Mouse (Mus musculus): Measurements from ENCODE around the gene Mtrr. TPM values are rescaled to one million over a fixed set of nuclear protein-coding genes. Genes with fewer than 3 reads are reported as not detected.
A peak's percentile ranks its signal among the peaks of the same experiment; 100 is the strongest.

Gene Mtrr
- 11.2 and 14.3 TPM in 2 replicates for polyA plus RNA-seq (2015; fragmentation: Nextera tagmentation; extraction: Ambion mirVana)

GRCm38 (mm10) chr13:68581747-68582516 is at the start of gene Mtrr, which contains the start of gene Fastkd3:
Mtrr (minus strand) TSS chr13:68582149.
Fastkd3 (plus strand) TSS chr13:68582234.
- Histone ChIP-seq H3K9ac (peak within 1 kb of the TSS; percentile 81), H3K9me3 (no peaks in the 10 kb centered on the region), H3K4me1 (replicated peaks) (peaks cover 31% of the 10 kb centered on the region), H3K36me3 (peaks cover 51% of the 10 kb centered on the region), H3K4me3 (peak within 1 kb of the TSS; percentile 80), H3K4me2 (peak within 1 kb of the TSS; percentile 89), H3K27me3 (no peaks in the 10 kb centered on the region), H3K27ac (replicated peaks) (peak within 1 kb of the TSS; percentile 74)
- WGBS = under 1% methylated on average over 80 of the region's 81 CpGs
- peak; percentile 99 for ATAC-seq (ENCODE audit: low read depth)

GRCm38 (mm10) chr13:68627041-68627440 is 45.1 kb upstream of the Mtrr start:
- no peak for ATAC-seq (ENCODE audit: low read depth)
- Histone ChIP-seq H3K4me1 (replicated peaks) (no peaks in the 10 kb centered on the region), H3K27me3 (no peaks in the 10 kb centered on the region), H3K27ac (replicated peaks) (no peak overlapping the region), H3K9me3 (no peaks in the 10 kb centered on the region), H3K4me3 (no peak overlapping the region), H3K36me3 (peaks cover 8% of the 10 kb centered on the region), H3K4me2 (no peak overlapping the region), H3K9ac (no peak overlapping the region)
- WGBS = 80% methylated on average over 3 of the region's 3 CpGs

GRCm38 (mm10) chr13:68622792-68623191 is 40.8 kb upstream of the Mtrr start:
- Histone ChIP-seq H3K4me3 (no peak overlapping the region), H3K4me2 (no peak overlapping the region), H3K27ac (replicated peaks) (no peak overlapping the region), H3K27me3 (no peaks in the 10 kb centered on the region), H3K36me3 (peaks cover 11% of the 10 kb centered on the region), H3K4me1 (replicated peaks) (no peaks in the 10 kb centered on the region), H3K9ac (no peak overlapping the region), H3K9me3 (no peaks in the 10 kb centered on the region)
- 70% methylated on average over 6 of the region's 6 CpGs for WGBS
- ATAC-seq (ENCODE audit: low read depth) = peak; percentile 80

- peak overlapping the region; percentile 18 for H3K4me2 ChIP-seq
- peak overlapping the region; percentile 39 for H3K9ac ChIP-seq
- H3K4me3 ChIP-seq = no peak overlapping the region
- peaks cover 16% of the 10 kb centered on the region for H3K4me1 ChIP-seq (replicated peaks)
- peak; percentile 42; the same call in 1 of the 2 replicates for ATAC-seq (ENCODE audit: low read depth)
- WGBS = 53% methylated on average over 21 of the region's 21 CpGs
- no peaks in the 10 kb centered on the region for H3K9me3 ChIP-seq
- peaks cover 3% of the 10 kb centered on the region; the same call in 1 of the 2 replicates for H3K27me3 ChIP-seq
- H3K36me3 ChIP-seq = no peaks in the 10 kb centered on the region
- 0 out of 2 replicates have a peak overlapping the region, but pooled peaks have one; percentile 14 for H3K27ac ChIP-seq (replicated peaks)
Measured at GRCm38 (mm10) chr13:68607652-68608405, 25.9 kb upstream of the Mtrr start.

- peak; percentile 79 for ATAC-seq (ENCODE audit: low read depth)
- Histone ChIP-seq H3K9me3 (no peaks in the 10 kb centered on the region), H3K27me3 (peaks cover 3% of the 10 kb centered on the region; the same call in 1 of the 2 replicates), H3K4me1 (replicated peaks) (peaks cover 27% of the 10 kb centered on the region), H3K9ac (0 out of 2 replicates have a peak overlapping the region, but pooled peaks have one; percentile 41), H3K4me3 (peak overlapping the region; percentile 22), H3K4me2 (peak overlapping the region; percentile 50), H3K27ac (replicated peaks) (no peak overlapping the region), H3K36me3 (no peaks in the 10 kb centered on the region)
- WGBS = 5% methylated on average over 8 of the region's 11 CpGs
Measured at GRCm38 (mm10) chr13:68605689-68606126, 23.8 kb upstream of the Mtrr start.

- H3K9ac ChIP-seq = no peak overlapping the region
- ATAC-seq (ENCODE audit: low read depth) = no peak
- 86% methylated on average over 6 of the region's 6 CpGs for WGBS
- peaks cover 27% of the 10 kb centered on the region for H3K4me1 ChIP-seq (replicated peaks)
- no peaks in the 10 kb centered on the region for H3K27me3 ChIP-seq
- H3K9me3 ChIP-seq = no peaks in the 10 kb centered on the region
- H3K4me2 ChIP-seq = no peak overlapping the region
- no peak overlapping the region for H3K27ac ChIP-seq (replicated peaks)
- H3K4me3 ChIP-seq = no peak overlapping the region
- H3K36me3 ChIP-seq = no peaks in the 10 kb centered on the region
Measured at GRCm38 (mm10) chr13:68603085-68603484, 21.1 kb upstream of the Mtrr start.

- Histone ChIP-seq H3K36me3 (no peaks in the 10 kb centered on the region), H3K4me2 (no peak overlapping the region), H3K27me3 (no peaks in the 10 kb centered on the region), H3K4me3 (no peak overlapping the region), H3K9ac (no peak overlapping the region), H3K9me3 (no peaks in the 10 kb centered on the region), H3K4me1 (replicated peaks) (peaks cover 27% of the 10 kb centered on the region), H3K27ac (replicated peaks) (peak overlapping the region; percentile 62; the same call in 1 of the 2 replicates)
- WGBS = 13% methylated on average over 6 of the region's 6 CpGs
- peak; percentile 48; the same call in 1 of the 2 replicates for ATAC-seq (ENCODE audit: low read depth)
Measured at GRCm38 (mm10) chr13:68601184-68601583, 19.2 kb upstream of the Mtrr start.

GRCm38 (mm10) chr13:68598953-68599352 is 17.0 kb upstream of the Mtrr start:
- H3K4me1 ChIP-seq (replicated peaks) = peaks cover 18% of the 10 kb centered on the region
- no peaks in the 10 kb centered on the region for H3K36me3 ChIP-seq
- no peak for ATAC-seq (ENCODE audit: low read depth)
- no peak overlapping the region for H3K4me3 ChIP-seq
- no peak overlapping the region for H3K9ac ChIP-seq
- no peaks in the 10 kb centered on the region for H3K9me3 ChIP-seq
- H3K4me2 ChIP-seq = no peak overlapping the region
- H3K27ac ChIP-seq (replicated peaks) = no peak overlapping the region
- no peaks in the 10 kb centered on the region for H3K27me3 ChIP-seq

GRCm38 (mm10) chr13:68597667-68598066 is 15.7 kb upstream of the Mtrr start:
- H3K9me3 ChIP-seq = no peaks in the 10 kb centered on the region
- ATAC-seq (ENCODE audit: low read depth) = no peak
- H3K27me3 ChIP-seq = no peaks in the 10 kb centered on the region
- WGBS = 18% methylated on average over 13 of the region's 13 CpGs
- peaks cover 4% of the 10 kb centered on the region for H3K36me3 ChIP-seq
- peak overlapping the region; percentile 51 for H3K4me2 ChIP-seq
- H3K4me3 ChIP-seq = peak overlapping the region; percentile 22
- 0 out of 2 replicates have a peak overlapping the region, but pooled peaks have one; percentile 41 for H3K9ac ChIP-seq
- H3K4me1 ChIP-seq (replicated peaks) = peaks cover 18% of the 10 kb centered on the region
- H3K27ac ChIP-seq (replicated peaks) = no peak overlapping the region

GRCm38 (mm10) chr13:68597199-68597598 is 15.2 kb upstream of the Mtrr start, which contains the start of gene 1700001L19Rik:
1700001L19Rik (plus strand) TSS chr13:68597421.
- H3K4me2 ChIP-seq = peak within 1 kb of the TSS; percentile 51
- H3K9ac ChIP-seq = 0 out of 2 replicates have a peak within 1 kb of the TSS, but pooled peaks have one; percentile 41
- no peaks in the 10 kb centered on the region for H3K27me3 ChIP-seq
- H3K4me1 ChIP-seq (replicated peaks) = peaks cover 18% of the 10 kb centered on the region
- H3K36me3 ChIP-seq = peaks cover 8% of the 10 kb centered on the region
- ATAC-seq (ENCODE audit: low read depth) = no peak
- no peaks in the 10 kb centered on the region for H3K9me3 ChIP-seq
- whole genome bisulfite sequencing = 14% methylated on average over 10 of the region's 10 CpGs
- H3K4me3 ChIP-seq = peak within 1 kb of the TSS; percentile 22
- H3K27ac ChIP-seq (replicated peaks) = no peak within 1 kb of the TSS

GRCm38 (mm10) chr13:68593797-68594196 is 11.8 kb upstream of the Mtrr start:
- no peak overlapping the region for H3K4me3 ChIP-seq
- no peak overlapping the region for H3K9ac ChIP-seq
- H3K27me3 ChIP-seq = no peaks in the 10 kb centered on the region
- H3K9me3 ChIP-seq = no peaks in the 10 kb centered on the region
- 90% methylated on average over 1 of the region's 1 CpGs for WGBS
- H3K4me2 ChIP-seq = no peak overlapping the region
- H3K36me3 ChIP-seq = peaks cover 42% of the 10 kb centered on the region
- peaks cover 8% of the 10 kb centered on the region for H3K4me1 ChIP-seq (replicated peaks)
- H3K27ac ChIP-seq (replicated peaks) = no peak overlapping the region
- ATAC-seq (ENCODE audit: low read depth) = no peak

- Histone ChIP-seq H3K4me3 (no peak overlapping the region), H3K4me1 (replicated peaks) (0 out of 2 replicates have a peak, but pooled peaks cover 9% of the 10 kb centered on the region), H3K27me3 (no peaks in the 10 kb centered on the region), H3K27ac (replicated peaks) (no peak overlapping the region), H3K9me3 (no peaks in the 10 kb centered on the region), H3K4me2 (no peak overlapping the region), H3K9ac (no peak overlapping the region), H3K36me3 (peaks cover 93% of the 10 kb centered on the region)
- no peak for ATAC-seq (ENCODE audit: low read depth)
Measured at GRCm38 (mm10) chr13:68588352-68588751, 6.4 kb upstream of the Mtrr start.

Measured in neural tube, embryonic 13.5 days (tissue).